Mouse (Mus musculus) kidney, adult 2 months (tissue): ENCODE data around the gene Dkk2.

ENCODE experiments used
- CTCF ChIP-seq: fragments of 200-500 bp; conservative IDR thresholded peaks from 2 replicates; pipeline ENCODE4 v1.5.1; 2011; ENCODE audit warnings: low read depth, mild to moderate bottlenecking, control low read depth, low read length, moderate library complexity, mixed read lengths; ENCODE audit not compliant: insufficient read depth, insufficient read length
- POLR2A ChIP-seq: fragments of 200-500 bp; IDR thresholded peaks from one replicate; pipeline ENCODE4 v1.6.1; 2011; ENCODE audit warnings: low read depth, low read length, control low read depth

GRCm38 (mm10) chr3:132201950-132202349, 116.9 kb downstream of the Dkk2 start:
- TF ChIP-seq POLR2A = no peak
- TF ChIP-seq CTCF = no peak
